Mouse (Mus musculus) G1E-ER4 (cell line): ENCODE data around the gene Washc2. TPM values are rescaled to one million over a fixed set of nuclear protein-coding genes. Genes with fewer than 3 reads are reported as not detected.

Experiments
- GATA1 ChIP-seq: IDR thresholded peaks from one replicate; pipeline ENCODE4 v1.8.0; 2012; ENCODE audit warnings: low read length, inconsistent platforms
- polyA plus RNA-seq: library from polyadenylated mRNA; stranded (reverse); fragments of >175 nt; gene quantifications from 2 replicates; pipeline ENCODE4 v1.2.3, GENCODE M21; 2012

Gene Washc2
- polyA plus RNA-seq, result 20.6 and 25.2 TPM in 2 replicates

- TF ChIP-seq GATA1, result no peak
Observed at GRCm38 (mm10) chr6:116207729-116208534, at the start of gene Washc2. TSS of gene Washc2 (plus strand) at chr6:116208038.

- TF ChIP-seq GATA1, result no peak
Observed at GRCm38 (mm10) chr6:116166383-116166782, 41.5 kb upstream of the Washc2 start.

- TF ChIP-seq GATA1, result no peak
Observed at GRCm38 (mm10) chr6:116178376-116178775, 29.5 kb upstream of the Washc2 start.

- TF ChIP-seq GATA1, result no peak
Observed at GRCm38 (mm10) chr6:116180731-116181130, 27.1 kb upstream of the Washc2 start.

- no peak for TF ChIP-seq GATA1
Observed at GRCm38 (mm10) chr6:116183509-116183908, 24.3 kb upstream of the Washc2 start.

- no peak for TF ChIP-seq GATA1
Observed at GRCm38 (mm10) chr6:116186485-116186884, 21.4 kb upstream of the Washc2 start.

GRCm38 (mm10) chr6:116189417-116189816, 18.4 kb upstream of the Washc2 start:
- TF ChIP-seq GATA1, result no peak

- TF ChIP-seq GATA1, result no peak
Observed at GRCm38 (mm10) chr6:116192809-116193311, 15.0 kb upstream of the Washc2 start.

GRCm38 (mm10) chr6:116193394-116194393, 14.1 kb upstream of the Washc2 start, which contains the start of gene Tmcc1:
TSS of gene Tmcc1 (minus strand) at chr6:116193486.
- TF ChIP-seq GATA1, result no peak

GRCm38 (mm10) chr6:116195811-116196210, 12.0 kb upstream of the Washc2 start:
- TF ChIP-seq GATA1, result no peak

- no peak for TF ChIP-seq GATA1
Observed at GRCm38 (mm10) chr6:116198173-116198572, 9.7 kb upstream of the Washc2 start.

GRCm38 (mm10) chr6:116199682-116200081, 8.2 kb upstream of the Washc2 start:
- no peak for TF ChIP-seq GATA1

GRCm38 (mm10) chr6:116227767-116228166, 19.9 kb downstream of the Washc2 start:
- TF ChIP-seq GATA1, result no peak

- TF ChIP-seq GATA1, result no peak
Observed at GRCm38 (mm10) chr6:116228785-116229525, 21.1 kb downstream of the Washc2 start.

GRCm38 (mm10) chr6:116235336-116235735, 27.5 kb downstream of the Washc2 start:
- TF ChIP-seq GATA1, result no peak
